1 mouse cellular context compared by ENCODE assay signal in genomic region chr8:47570161-47570560, GRCm38 (mm10).
TF ChIP-seq lines count a peak whose summit lies in the region.

No protein-coding gene starts in this region.

TF ChIP-seq in myocyte, 11 proteins besides CTCF, POLR2A, EP300 and RAD21 (continued from another document):
- TF ChIP-seq MYOG (IDR thresholded peaks at IDR 0.05; ENCODE audit: control insufficient read depth in 1 of 3, insufficient read depth in 1 of 3, insufficient read length in 2 of 3, low read depth in 2 of 3) (peak in 2 of 3 experiments; percentile 67 to 83), TCF3 (IDR thresholded peaks at IDR 0.05; ENCODE audit: insufficient read length, low read depth) (peak; percentile 38), REST (IDR thresholded peaks at IDR 0.05; ENCODE audit: insufficient read depth, insufficient read length) (no peak), POLR2AphosphoS2 (IDR thresholded peaks at IDR 0.05; ENCODE audit: insufficient read length, low read depth) (no peak), MAX (IDR thresholded peaks at IDR 0.05; ENCODE audit: low read depth) (no peak), TCF12 (IDR thresholded peaks at IDR 0.05; ENCODE audit: insufficient read depth, poor library complexity, severe bottlenecking) (no peak)
